Mouse (Mus musculus) MEL (cell line): ENCODE measurements around the gene Tuba1b. TPM values are rescaled to one million over a fixed set of nuclear protein-coding genes. Genes with fewer than 3 reads are reported as not detected.

Experiments used
- DNase-seq: peaks from one replicate; pipeline ENCODE4 v3.0.0; 2011; ENCODE audit warnings: low read depth, low spot score
- H3K27ac ChIP-seq: 2 replicates; pipeline ENCODE4 v1.5.1; 2012; ENCODE audit warnings: low read depth, mild to moderate bottlenecking, control low read depth, low read length, moderate library complexity; ENCODE audit not compliant: control insufficient read depth
- H3K27me3 ChIP-seq, 2 experiments: fragments of 150-350 bp in 1 of 2; sonication (generic) in 1 of 2; 2 replicates each; pipeline ENCODE4 v1.6.1; 2012; ENCODE audit warnings: low read length in 2 of 2, mild to moderate bottlenecking in 2 of 2, improper control_type of control experiment in 1 of 2, moderate library complexity in 1 of 2; ENCODE audit not compliant: insufficient read depth in 2 of 2, control insufficient read depth in 1 of 2
- H3K36me3 ChIP-seq, 2 experiments: 2 replicates each; pipeline ENCODE4 v1.6.1; 2012 to 2014; ENCODE audit warnings: low read length in 2 of 2, improper control_type of control experiment in 1 of 2, inconsistent platforms in 1 of 2, mild to moderate bottlenecking in 1 of 2; ENCODE audit not compliant: insufficient read depth in 2 of 2, control insufficient read depth in 1 of 2
- H3K4me1 ChIP-seq, 2 experiments: fragments of 150-350 bp in 1 of 2; sonication (generic) in 1 of 2; 2 replicates each; pipeline ENCODE4 v1.6.1; 2012; ENCODE audit warnings: low read length in 2 of 2, improper control_type of control experiment in 1 of 2, mild to moderate bottlenecking in 1 of 2; ENCODE audit not compliant: insufficient read depth in 2 of 2, control insufficient read depth in 1 of 2
- H3K4me3 ChIP-seq, 2 experiments: fragments of 150-350 bp in 1 of 2; sonication (generic) in 1 of 2; 2 replicates each; pipeline ENCODE4 v1.5.1; 2012; ENCODE audit warnings: low read depth in 2 of 2, low read length in 2 of 2, mild to moderate bottlenecking in 2 of 2, moderate library complexity in 2 of 2, control low read depth in 1 of 2, improper control_type of control experiment in 1 of 2; ENCODE audit not compliant: control insufficient read depth in 1 of 2, insufficient read depth in 1 of 2
- H3K79me2 ChIP-seq: 2 replicates; pipeline ENCODE4 v1.6.1; 2012; ENCODE audit warnings: mild to moderate bottlenecking, low read length, moderate library complexity; ENCODE audit not compliant: control insufficient read depth, poor library complexity, insufficient read depth
- H3K9ac ChIP-seq: 2 replicates; pipeline ENCODE4 v1.6.1; 2012; ENCODE audit warnings: low read depth, mild to moderate bottlenecking, control low read depth, low read length, moderate library complexity; ENCODE audit not compliant: control insufficient read depth, poor library complexity, severe bottlenecking
- H3K9me3 ChIP-seq: fragments of 150-350 bp; sonication (generic); replicated peaks from 2 replicates; pipeline ENCODE4 v1.6.1; 2012; ENCODE audit warnings: mild to moderate bottlenecking, low read length, improper control_type of control experiment, moderate library complexity; ENCODE audit not compliant: insufficient read depth
- CHD2 ChIP-seq: IDR thresholded peaks from 2 replicates; pipeline ENCODE4 v1.6.1; 2011; ENCODE audit warnings: low read length, improper control_type of control experiment
- CTCF ChIP-seq, 3 experiments: IDR thresholded peaks in 2 of 3; conservative IDR thresholded peaks in 1 of 3; 2 replicates each; pipeline ENCODE4 v1.5.1; 2011 to 2012; ENCODE audit warnings: low read length in 3 of 3, low read depth in 2 of 3, mild to moderate bottlenecking in 2 of 3, improper control_type of control experiment in 1 of 3, inconsistent platforms in 1 of 3, mixed read lengths in 1 of 3, moderate library complexity in 1 of 3; ENCODE audit not compliant: control insufficient read depth in 1 of 3, insufficient read depth in 1 of 3, poor library complexity in 1 of 3, severe bottlenecking in 1 of 3
- ELF1 ChIP-seq: IDR thresholded peaks from 2 replicates; pipeline ENCODE4 v1.6.1; 2014; ENCODE audit warnings: low read depth, mild to moderate bottlenecking, inconsistent platforms, low read length, improper control_type of control experiment, moderate library complexity
- EP300 ChIP-seq, 2 experiments: IDR thresholded peaks; 2 replicates each; pipeline ENCODE4 v1.6.1; 2011; ENCODE audit warnings: improper control_type of control experiment in 2 of 2, low read length in 2 of 2, low read depth in 1 of 2, mild to moderate bottlenecking in 1 of 2
- GATA1 ChIP-seq: IDR thresholded peaks from 2 replicates; pipeline ENCODE4 v1.6.1; 2011; ENCODE audit warnings: low read depth, low read length, improper control_type of control experiment
- MAFK ChIP-seq: IDR thresholded peaks from 2 replicates; pipeline ENCODE4 v1.6.1; 2011; ENCODE audit warnings: low read depth, mild to moderate bottlenecking, low read length, improper control_type of control experiment, borderline replicate concordance
- NELFE ChIP-seq: IDR thresholded peaks from 2 replicates; pipeline ENCODE4 v1.6.1; 2011; ENCODE audit warnings: low read depth, low read length, improper control_type of control experiment
- POLR2A ChIP-seq, 2 experiments: IDR thresholded peaks; 2 replicates each; pipeline ENCODE4 v1.6.1; 2011 to 2012; ENCODE audit warnings: low read length in 2 of 2, mild to moderate bottlenecking in 2 of 2, control low read depth in 1 of 2, improper control_type of control experiment in 1 of 2, low read depth in 1 of 2, moderate library complexity in 1 of 2; ENCODE audit not compliant: control insufficient read depth in 1 of 2, insufficient read depth in 1 of 2, poor library complexity in 1 of 2
- POLR2AphosphoS2 ChIP-seq: IDR thresholded peaks from 2 replicates; pipeline ENCODE4 v1.6.1; 2011; ENCODE audit warnings: low read length, improper control_type of control experiment
- RCOR1 ChIP-seq: IDR thresholded peaks from 2 replicates; pipeline ENCODE4 v1.6.1; 2012; ENCODE audit warnings: low read depth, mild to moderate bottlenecking, inconsistent platforms, low read length, improper control_type of control experiment
- SIN3A ChIP-seq: IDR thresholded peaks from 2 replicates; pipeline ENCODE4 v1.6.1; 2012; ENCODE audit warnings: low read length, improper control_type of control experiment, inconsistent platforms
- TAL1 ChIP-seq: IDR thresholded peaks from 2 replicates; pipeline ENCODE4 v1.6.1; 2012; ENCODE audit warnings: mild to moderate bottlenecking, inconsistent platforms, low read length, moderate library complexity, mixed read lengths
- TBP ChIP-seq: IDR thresholded peaks from 2 replicates; pipeline ENCODE4 v1.8.0; 2011; ENCODE audit warnings: low read depth, low read length, improper control_type of control experiment
- TCF12 ChIP-seq: IDR thresholded peaks from 2 replicates; pipeline ENCODE4 v1.6.1; 2014; ENCODE audit warnings: low read depth, mild to moderate bottlenecking, inconsistent platforms, low read length, improper control_type of control experiment, moderate library complexity
- USF1 ChIP-seq: IDR thresholded peaks from 2 replicates; pipeline ENCODE4 v1.6.1; 2014; ENCODE audit warnings: low read depth, mild to moderate bottlenecking, inconsistent platforms, low read length, improper control_type of control experiment, moderate library complexity
- USF2 ChIP-seq, 2 experiments: IDR thresholded peaks; 2 replicates each; pipeline ENCODE4 v1.6.1; 2011 to 2012; ENCODE audit warnings: improper control_type of control experiment in 2 of 2, low read length in 2 of 2, borderline replicate concordance in 1 of 2, inconsistent platforms in 1 of 2, low read depth in 1 of 2, mild to moderate bottlenecking in 1 of 2; ENCODE audit not compliant: insufficient read depth in 1 of 2
- ZC3H11A ChIP-seq: IDR thresholded peaks from 2 replicates; pipeline ENCODE4 v1.6.1; 2012; ENCODE audit warnings: low read depth, mild to moderate bottlenecking, inconsistent platforms, low read length, improper control_type of control experiment
- ZKSCAN1 ChIP-seq: IDR thresholded peaks from 2 replicates; pipeline ENCODE4 v1.6.1; 2012; ENCODE audit warnings: low read depth, mild to moderate bottlenecking, inconsistent platforms, low read length, improper control_type of control experiment, moderate library complexity
- polyA plus RNA-seq, 2 experiments: library from polyadenylated mRNA; stranded (reverse) in 1 of 2; unstranded in 1 of 2; fragments of >175 nt in 1 of 2; fragments of >200 nt in 1 of 2; gene quantifications; 2 replicates each; pipeline versions ENCODE4 v1.2.1 to v1.2.4; 2012; ENCODE audit warnings: low replicate concordance in 2 of 2, low read depth in 1 of 2; ENCODE audit not compliant: insufficient read length in 2 of 2, insufficient read depth in 1 of 2, missing spikeins in 1 of 2
- total RNA-seq: library from RNA; depleted of rRNA; stranded (reverse); fragments of 300-350 nt; gene quantifications from 2 replicates; pipeline ENCODE4 v1.2.3, GENCODE M21; 2012

The Tuba1b gene
- total and polyA plus RNA-seq, 3 experiments: 1,577 to 1,861 TPM; not detected in 1

DNA sequence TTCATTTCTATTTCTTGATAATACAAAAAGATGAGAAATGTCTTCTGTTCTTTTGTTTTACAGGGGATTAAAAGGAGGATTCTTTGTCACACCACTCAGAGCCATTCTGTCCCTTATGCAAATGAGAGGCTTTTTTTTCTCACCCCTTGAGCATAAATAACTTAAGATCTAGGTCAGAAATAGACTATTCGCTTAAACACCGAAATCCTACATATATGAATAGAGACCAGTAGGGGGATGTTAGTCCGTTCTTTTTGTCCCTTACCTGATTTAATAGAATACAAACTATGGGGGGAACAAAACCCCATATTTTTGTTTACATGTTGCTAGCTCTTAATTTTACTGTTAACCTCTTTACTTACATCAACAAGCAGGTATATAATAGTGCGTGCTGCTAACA lies 21.6 kb upstream of the Tuba1b start:
- Histone ChIP-seq H3K27ac (no peak overlapping the region), H3K9ac (no peak overlapping the region), H3K9me3 (no peaks in the 10 kb centered on the region), H3K36me3 (peaks cover 0 to 9% of the 10 kb centered on the region in 2 experiments; a peak in 2 of 4 replicates), H3K79me2 (no peaks in the 10 kb centered on the region; the same call in 1 of the 2 replicates), H3K27me3 (peaks cover 3 to 4% of the 10 kb centered on the region in 2 experiments; a peak in 3 of 4 replicates), H3K4me3 (no peak overlapping the region), H3K4me1 (peaks cover 4 to 12% of the 10 kb centered on the region in 2 experiments)
- no peak for DNase-seq
- TF ChIP-seq SIN3A (no peak), USF2 (IDR thresholded peaks at IDR 0.05; ENCODE audit: borderline replicate concordance in 1 of 2, insufficient read depth in 1 of 2, low read depth in 1 of 2, low read length in 2 of 2) (no peak), NELFE (no peak), POLR2AphosphoS2 (no peak), ELF1 (no peak), CHD2 (no peak), ZC3H11A (no peak), CTCF (IDR thresholded peaks at IDR 0.05 in 2 of 3, conservative IDR thresholded peaks at IDR 0.05 in 1 of 3; ENCODE audit: control insufficient read depth in 1 of 3, insufficient read depth in 1 of 3, low read depth in 2 of 3, low read length in 3 of 3, poor library complexity in 1 of 3, severe bottlenecking in 1 of 3) (no peak), TAL1 (no peak), RCOR1 (no peak), EP300 (IDR thresholded peaks at IDR 0.05; ENCODE audit: low read depth in 1 of 2, low read length in 2 of 2) (no peak), USF1 (no peak), ZKSCAN1 (no peak), GATA1 (no peak)

DNA sequence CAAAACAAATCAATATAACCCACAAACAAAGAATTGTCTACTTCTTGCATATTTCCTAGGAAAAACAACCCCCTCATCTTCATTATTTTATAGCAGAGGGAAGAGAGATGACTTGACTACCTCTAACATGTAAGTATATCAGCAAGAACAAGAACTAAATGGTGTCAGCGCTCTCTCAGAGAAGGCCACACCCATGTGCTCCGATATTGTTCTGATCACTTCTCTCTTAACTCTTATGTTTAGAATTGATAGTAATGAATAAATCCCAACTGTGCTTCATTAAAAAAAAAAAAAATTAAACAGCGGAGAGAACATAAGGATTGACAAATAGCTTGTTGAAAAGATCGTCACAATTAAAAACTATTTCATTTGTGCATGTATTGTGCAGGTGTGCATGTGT lies 21.0 kb upstream of the Tuba1b start:
- H3K27me3 ChIP-seq: peaks cover 3 to 4% of the 10 kb centered on the region in 2 experiments; a peak in 3 of 4 replicates
- H3K36me3 ChIP-seq: peaks cover 0 to 9% of the 10 kb centered on the region in 2 experiments; a peak in 2 of 4 replicates
- H3K27ac ChIP-seq: no peak overlapping the region
- no peaks in the 10 kb centered on the region; the same call in 1 of the 2 replicates for H3K79me2 ChIP-seq
- no peak overlapping the region for H3K4me3 ChIP-seq
- H3K9me3 ChIP-seq: no peaks in the 10 kb centered on the region
- H3K4me1 ChIP-seq: peaks cover 4 to 12% of the 10 kb centered on the region in 2 experiments
- TF ChIP-seq MAFK: no peak
- TF ChIP-seq POLR2A (IDR thresholded peaks at IDR 0.05; ENCODE audit: control insufficient read depth in 1 of 2, insufficient read depth in 1 of 2, low read depth in 1 of 2, low read length in 2 of 2, poor library complexity in 1 of 2): no peak
- TF ChIP-seq TBP: no peak
- TF ChIP-seq TCF12: no peak
- no peak overlapping the region for H3K9ac ChIP-seq
- DNase-seq: no peak
